Mouse (Mus musculus) skeletal muscle tissue, postnatal 0 days (tissue): ENCODE results near the gene Rnpepl1. TPM values are rescaled to one million over a fixed set of nuclear protein-coding genes. Genes with fewer than 3 reads are reported as not detected.

Experiments used
- polyA plus RNA-seq: library from polyadenylated mRNA; unstranded; fragments of >200 nt; fragmentation: Nextera tagmentation; extraction: Ambion mirVana; gene quantifications from 2 replicates; pipeline ENCODE4 v1.2.1, GENCODE M21; 2015

The Rnpepl1 gene
- 34.0 and 35.5 TPM in 2 replicates for polyA plus RNA-seq

DNA sequence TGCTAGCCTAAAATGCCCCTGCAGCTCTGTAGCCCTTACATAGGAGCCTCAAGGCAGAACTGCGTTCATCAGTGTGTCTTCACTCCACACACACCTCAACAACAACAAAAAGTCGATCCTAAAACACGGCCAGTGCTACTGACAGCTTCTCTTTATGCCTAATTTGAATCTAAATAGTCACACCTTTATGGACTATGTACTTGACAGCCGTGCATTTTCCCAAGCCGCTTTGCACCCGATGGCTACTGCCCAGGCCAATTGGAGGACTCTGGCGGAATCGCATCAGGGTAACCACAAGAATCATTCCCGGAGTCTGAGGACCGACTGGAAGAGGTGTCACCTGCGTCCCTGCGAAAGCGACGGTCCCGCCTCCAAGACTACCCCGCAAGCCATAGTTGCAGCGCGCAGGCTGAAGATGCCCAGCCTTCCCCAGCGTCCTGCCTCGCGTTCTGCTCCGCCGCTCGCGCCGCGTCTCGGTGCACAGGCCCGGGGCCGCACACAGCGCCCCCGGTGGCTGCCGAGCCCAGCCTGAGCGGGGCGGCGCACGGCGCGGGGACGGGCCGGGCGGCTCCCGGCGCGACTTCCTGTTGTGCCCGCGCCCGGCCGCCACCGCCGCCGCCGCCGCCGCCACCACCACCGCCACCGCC is at the start of gene Rnpepl1:
Gene Rnpepl1 (plus strand): TSS at position 545 of the 647 bp plus-strand sequence.

GRCm38 (mm10) chr1:92902786-92903185 is 7.8 kb upstream of the Rnpepl1 start, which contains the start of gene Ankmy1:
Ankmy1 (minus strand) TSS chr1:92902906.

DNA sequence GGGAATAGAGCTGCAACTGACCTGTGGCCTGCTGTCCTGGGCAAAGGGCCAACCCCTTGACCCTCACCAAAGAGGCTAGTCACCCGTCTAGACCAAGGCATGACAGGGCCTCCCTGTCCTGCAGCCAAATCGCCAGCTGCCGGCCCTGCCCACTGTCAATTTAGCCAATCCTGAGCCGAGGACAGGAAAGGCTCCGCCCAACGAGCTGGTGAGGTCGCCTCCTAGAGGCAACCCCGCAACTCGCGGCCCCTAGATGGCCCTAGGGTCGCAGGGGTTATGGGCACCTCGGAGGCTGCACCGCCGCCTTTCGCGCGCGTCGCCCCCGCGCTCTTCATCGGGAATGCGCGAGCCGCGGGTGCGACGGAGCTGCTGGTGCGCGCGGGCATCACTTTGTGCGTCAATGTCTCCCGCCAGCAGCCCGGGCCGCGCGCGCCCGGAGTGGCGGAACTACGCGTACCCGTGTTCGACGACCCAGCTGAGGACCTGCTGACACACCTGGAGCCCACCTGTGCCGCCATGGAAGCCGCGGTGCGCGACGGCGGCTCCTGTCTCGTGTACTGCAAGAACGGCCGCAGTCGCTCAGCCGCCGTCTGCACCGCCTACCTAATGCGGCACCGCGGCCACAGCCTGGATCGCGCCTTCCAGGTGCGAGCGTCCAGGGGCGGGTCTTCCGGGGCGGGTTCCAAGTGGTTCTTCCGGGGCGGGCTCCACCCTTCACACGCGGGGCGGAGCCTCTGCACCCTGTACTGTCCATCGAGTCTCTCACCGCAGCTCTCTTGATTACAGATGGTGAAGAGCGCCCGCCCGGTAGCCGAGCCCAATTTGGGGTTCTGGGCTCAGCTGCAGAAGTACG is 3.6 kb upstream of the Rnpepl1 start, which contains the start of gene Dusp28:
Gene Dusp28 (plus strand): TSS at position 203 of the 853 bp plus-strand sequence.

GRCm38 (mm10) chr1:92934182-92934827 is 23.7 kb downstream of the Rnpepl1 start, which contains the start of gene Capn10:
Capn10 (plus strand) TSS chr1:92934376.

GRCm38 (mm10) chr1:92950607-92951006 is 40.0 kb downstream of the Rnpepl1 start, which contains the start of gene Gpr35:
Gpr35 (plus strand) TSS chr1:92950865.

Other genes with a start within 250 kb of the Rnpepl1 start
- 97.0 and 104 TPM in 2 replicates for gene Gpc1, start 79.1 kb upstream of the Rnpepl1 start, polyA plus RNA-seq
- gene Ankmy1, start 7.9 kb upstream of the Rnpepl1 start, polyA plus RNA-seq, result 1.0 and 1.1 TPM in 2 replicates
- gene Dusp28, start 3.8 kb upstream of the Rnpepl1 start, polyA plus RNA-seq, result 32.9 and 33.9 TPM in 2 replicates
- 9.1 and 10.5 TPM in 2 replicates for gene Capn10, start 23.6 kb downstream of the Rnpepl1 start, polyA plus RNA-seq
- gene Gpr35, start 40.1 kb downstream of the Rnpepl1 start, polyA plus RNA-seq, result 0.05 and 0.12 TPM in 2 replicates
- not detected in 2 replicates for gene Aqp12, start 95.6 kb downstream of the Rnpepl1 start, polyA plus RNA-seq
- gene Kif1a, start 191.2 kb downstream of the Rnpepl1 start, polyA plus RNA-seq, result 2.5 and 3.0 TPM in 2 replicates
- 0.24 and 0.27 TPM in 2 replicates for gene Agxt, start 224.5 kb downstream of the Rnpepl1 start, polyA plus RNA-seq